Mouse (Mus musculus) cortical plate, adult 2 months (tissue): Measurements from ENCODE around the gene Tmc1. TPM values are rescaled to one million over a fixed set of nuclear protein-coding genes. Genes with fewer than 3 reads are reported as not detected.
A peak's percentile ranks its signal among the peaks of the same experiment; 100 is the strongest.

ENCODE experiments used
- H3K27ac ChIP-seq: fragments of 200-500 bp; 2 replicates; pipeline ENCODE4 v1.5.1; 2012; ENCODE audit warnings: low read length, control low read depth, inconsistent platforms; ENCODE audit not compliant: insufficient read depth
- H3K4me1 ChIP-seq: fragments of 200-500 bp; 2 replicates; pipeline ENCODE4 v1.6.1; 2011; ENCODE audit warnings: low read length; ENCODE audit not compliant: control insufficient read depth, insufficient read depth
- H3K4me3 ChIP-seq: fragments of 200-500 bp; 2 replicates; pipeline ENCODE4 v1.5.1; 2011; ENCODE audit warnings: mild to moderate bottlenecking, low read length, control low read depth; ENCODE audit not compliant: insufficient read depth
- CTCF ChIP-seq: fragments of 200-500 bp; IDR thresholded peaks from 2 replicates; pipeline ENCODE4 v1.5.1; 2011; ENCODE audit warnings: mild to moderate bottlenecking, control low read depth, low read length; ENCODE audit not compliant: insufficient read depth; ENCODE audit errors: extremely low read depth
- POLR2A ChIP-seq: fragments of 200-500 bp; IDR thresholded peaks from 2 replicates; pipeline ENCODE4 v1.6.1; 2011; ENCODE audit warnings: mild to moderate bottlenecking, low read length, control low read depth; ENCODE audit not compliant: insufficient read depth; ENCODE audit errors: extremely low read depth
- polyA plus RNA-seq: library from polyadenylated mRNA; depleted of rRNA; stranded (reverse); fragments of >200 nt; gene quantifications from 2 replicates; pipeline ENCODE4 v1.2.3, GENCODE M21; 2012; rRNA removed

Tmc1 gene
- polyA plus RNA-seq, 1 experiment: 0.33 TPM

DNA sequence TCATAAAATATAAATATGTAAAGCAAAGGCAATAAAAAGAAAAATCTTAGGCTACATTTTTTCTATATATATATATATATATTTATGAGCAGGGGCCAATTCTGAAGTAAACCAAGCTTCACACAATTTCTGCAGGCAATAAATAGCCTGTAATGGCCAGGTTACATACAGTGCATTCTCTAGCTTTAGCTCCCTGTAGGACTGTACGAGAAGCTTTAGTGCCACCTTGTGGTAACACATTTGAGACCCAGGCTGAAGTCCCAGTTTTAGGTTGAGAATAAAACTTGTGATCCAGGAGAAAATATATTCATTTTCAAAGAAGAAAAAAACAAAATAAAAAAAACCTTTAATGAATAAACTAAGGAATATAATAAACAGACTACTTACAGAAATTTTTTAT lies 189.8 kb downstream of the Tmc1 start:
- Histone ChIP-seq H3K4me1 (no peaks in the 10 kb centered on the region), H3K27ac (no peak overlapping the region), H3K4me3 (no peak overlapping the region)
- TF ChIP-seq CTCF: peak; percentile 53; the same call in 1 of the 2 replicates
- TF ChIP-seq POLR2A: no peak

DNA sequence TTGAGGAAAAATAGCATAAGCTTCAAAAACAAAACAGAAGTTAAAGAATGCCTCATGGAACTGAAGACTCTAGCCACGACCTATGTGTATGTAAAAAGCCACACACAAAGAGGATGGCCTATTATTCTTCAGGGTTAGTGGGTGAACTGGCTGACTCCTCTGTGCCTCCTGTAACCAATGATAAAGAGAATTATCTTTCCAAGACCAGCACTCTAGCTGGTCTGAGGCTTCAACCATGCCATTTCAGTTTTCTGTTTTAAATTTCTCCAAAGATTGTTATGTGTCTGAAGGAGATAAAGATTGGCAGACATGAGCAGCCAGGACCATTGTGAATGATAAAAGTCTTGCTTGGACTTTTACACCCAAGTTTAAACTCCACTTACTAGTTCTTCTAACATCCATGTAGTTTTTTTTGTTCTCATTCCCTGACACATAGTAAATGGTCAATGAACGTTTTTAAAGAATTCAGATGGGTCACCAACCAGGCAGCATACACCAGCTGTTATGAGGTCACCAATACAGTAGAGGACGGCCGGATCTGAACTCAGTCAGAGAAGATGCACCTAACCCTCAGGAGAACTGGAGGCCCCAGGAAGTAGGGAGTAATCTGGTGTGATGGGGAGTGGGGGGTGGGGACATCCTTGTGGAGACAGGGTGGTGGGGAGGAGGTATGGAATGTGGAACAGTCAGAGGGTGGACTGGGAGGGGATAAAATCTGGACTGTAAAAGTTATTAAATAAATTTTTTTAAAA lies 192.2 kb downstream of the Tmc1 start:
- Histone ChIP-seq H3K4me1 (no peaks in the 10 kb centered on the region), H3K4me3 (no peak overlapping the region), H3K27ac (no peak overlapping the region)
- TF ChIP-seq POLR2A (no peak), CTCF (no peak)

DNA sequence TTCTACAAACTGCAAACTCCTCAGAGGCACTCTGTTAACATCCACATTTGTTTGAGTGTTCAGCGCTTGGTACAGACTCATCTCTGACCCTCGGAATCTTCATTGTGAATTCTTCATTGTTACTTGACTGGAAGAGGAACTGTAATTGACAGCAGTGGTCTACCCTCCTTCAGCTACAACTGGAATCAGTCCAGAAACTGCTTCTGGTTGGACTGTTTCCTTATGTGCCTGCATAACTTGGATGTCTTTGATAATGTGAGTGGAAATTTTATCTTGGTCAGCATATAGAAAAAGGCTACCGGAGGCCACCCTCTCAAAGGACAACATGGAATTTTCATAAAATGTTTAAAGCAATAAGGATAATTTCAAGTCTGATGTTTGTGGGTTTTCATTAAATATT lies 192.9 kb downstream of the Tmc1 start:
- TF ChIP-seq POLR2A: no peak
- TF ChIP-seq CTCF: no peak
- Histone ChIP-seq H3K4me1 (no peaks in the 10 kb centered on the region), H3K27ac (no peak overlapping the region), H3K4me3 (no peak overlapping the region)

DNA sequence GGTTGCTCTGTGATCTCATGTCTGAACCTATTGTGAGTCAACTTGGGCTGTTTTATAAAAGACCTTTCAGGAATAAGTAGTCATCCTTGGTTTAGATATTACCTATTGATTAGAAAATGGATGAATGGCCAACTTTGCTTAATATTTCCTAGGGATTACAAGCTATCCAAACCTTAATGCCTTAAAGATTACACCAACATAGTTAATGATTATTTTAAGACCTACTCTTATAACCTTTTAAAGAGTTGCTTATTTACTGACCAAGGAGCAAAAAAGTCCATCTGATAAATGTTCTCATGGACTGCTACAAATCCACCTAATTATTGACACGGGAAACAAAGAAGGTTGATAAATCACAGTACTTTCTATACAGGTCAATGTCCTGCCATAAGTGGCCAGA lies 209.4 kb downstream of the Tmc1 start:
- TF ChIP-seq POLR2A: no peak
- TF ChIP-seq CTCF: no peak
- no peak overlapping the region for H3K27ac ChIP-seq
- H3K4me1 ChIP-seq: no peaks in the 10 kb centered on the region
- H3K4me3 ChIP-seq: no peak overlapping the region

Other genes starting within 250 kb of the Tmc1 start
- gene Aldh1a7, start 226.6 kb downstream of the Tmc1 start, polyA plus RNA-seq: 0.66 and 0.92 TPM in 2 replicates